Mouse (Mus musculus): ENCODE results near the gene Mpl. TPM values are rescaled to one million over a fixed set of nuclear protein-coding genes. Genes with fewer than 3 reads are reported as not detected.

Gene Mpl
- polyA plus RNA-seq, 1 experiment = not detected

- H3K27me3 ChIP-seq (ENCODE audit: control insufficient read depth, insufficient read depth, low read length) = no peaks in the 10 kb centered on the region
- peak overlapping the region; percentile 56 for H3K4me3 ChIP-seq (ENCODE audit: control insufficient read depth, low read depth, low read length)
- TF ChIP-seq CTCF (IDR thresholded peaks at IDR 0.05; ENCODE audit: control insufficient read depth, insufficient read depth, insufficient replicate concordance, low read depth, low read length) (no peak), POLR2A (IDR thresholded peaks at IDR 0.05; ENCODE audit: control insufficient read depth, low read depth, low read length) (no peak)
- peaks cover 1% of the 10 kb centered on the region for H3K36me3 ChIP-seq (ENCODE audit: control insufficient read depth, insufficient read depth, low read length)
- peaks cover 17% of the 10 kb centered on the region for H3K4me1 ChIP-seq (ENCODE audit: control insufficient read depth, insufficient read depth, low read length)
- H3K27ac ChIP-seq (ENCODE audit: control insufficient read depth, insufficient read depth, low read depth, low read length) = peak overlapping the region; percentile 15; the same call in 1 of the 2 replicates
Measured at GRCm38 (mm10) chr4:118427415-118427767, 29.9 kb downstream of the Mpl start.

- H3K27ac ChIP-seq (ENCODE audit: control insufficient read depth, insufficient read depth, low read depth, low read length) = no peak overlapping the region
- no peaks in the 10 kb centered on the region for H3K27me3 ChIP-seq (ENCODE audit: control insufficient read depth, insufficient read depth, low read length)
- no peak overlapping the region for H3K4me3 ChIP-seq (ENCODE audit: control insufficient read depth, low read depth, low read length)
- H3K36me3 ChIP-seq (ENCODE audit: control insufficient read depth, insufficient read depth, low read length) = 0 out of 2 replicates have a peak, but pooled peaks cover 1% of the 10 kb centered on the region
- no peak for TF ChIP-seq POLR2A (IDR thresholded peaks at IDR 0.05; ENCODE audit: control insufficient read depth, low read depth, low read length)
- peaks cover 18% of the 10 kb centered on the region for H3K4me1 ChIP-seq (ENCODE audit: control insufficient read depth, insufficient read depth, low read length)
Measured at GRCm38 (mm10) chr4:118425374-118425773, 31.9 kb downstream of the Mpl start.

- no peak for TF ChIP-seq CTCF (IDR thresholded peaks at IDR 0.05; ENCODE audit: control insufficient read depth, insufficient read depth, insufficient replicate concordance, low read depth, low read length)
- no peak for TF ChIP-seq POLR2A (IDR thresholded peaks at IDR 0.05; ENCODE audit: control insufficient read depth, low read depth, low read length)
- H3K4me3 ChIP-seq (ENCODE audit: control insufficient read depth, low read depth, low read length) = no peak overlapping the region
- H3K4me1 ChIP-seq (ENCODE audit: control insufficient read depth, insufficient read depth, low read length) = peaks cover 18% of the 10 kb centered on the region
- 0 out of 2 replicates have a peak, but pooled peaks cover 1% of the 10 kb centered on the region for H3K36me3 ChIP-seq (ENCODE audit: control insufficient read depth, insufficient read depth, low read length)
- H3K27ac ChIP-seq (ENCODE audit: control insufficient read depth, insufficient read depth, low read depth, low read length) = no peak overlapping the region
- H3K27me3 ChIP-seq (ENCODE audit: control insufficient read depth, insufficient read depth, low read length) = no peaks in the 10 kb centered on the region
Measured at GRCm38 (mm10) chr4:118424541-118425160, 32.7 kb downstream of the Mpl start.

- no peak overlapping the region for H3K27ac ChIP-seq (ENCODE audit: control insufficient read depth, insufficient read depth, low read depth, low read length)
- H3K4me3 ChIP-seq (ENCODE audit: control insufficient read depth, low read depth, low read length) = no peak overlapping the region
- no peaks in the 10 kb centered on the region for H3K27me3 ChIP-seq (ENCODE audit: control insufficient read depth, insufficient read depth, low read length)
- H3K36me3 ChIP-seq (ENCODE audit: control insufficient read depth, insufficient read depth, low read length) = 0 out of 2 replicates have a peak, but pooled peaks cover 1% of the 10 kb centered on the region
- H3K4me1 ChIP-seq (ENCODE audit: control insufficient read depth, insufficient read depth, low read length) = peaks cover 2% of the 10 kb centered on the region; the same call in 1 of the 2 replicates
- TF ChIP-seq POLR2A (IDR thresholded peaks at IDR 0.05; ENCODE audit: control insufficient read depth, low read depth, low read length) (no peak), CTCF (IDR thresholded peaks at IDR 0.05; ENCODE audit: control insufficient read depth, insufficient read depth, insufficient replicate concordance, low read depth, low read length) (no peak)
Measured at GRCm38 (mm10) chr4:118421384-118421783, 35.9 kb downstream of the Mpl start.

- TF ChIP-seq POLR2A (IDR thresholded peaks at IDR 0.05; ENCODE audit: control insufficient read depth, low read depth, low read length) = no peak
- TF ChIP-seq CTCF (IDR thresholded peaks at IDR 0.05; ENCODE audit: control insufficient read depth, insufficient read depth, insufficient replicate concordance, low read depth, low read length) = no peak
- Histone ChIP-seq H3K4me1 (ENCODE audit: control insufficient read depth, insufficient read depth, low read length) (peaks cover 2% of the 10 kb centered on the region; the same call in 1 of the 2 replicates), H3K4me3 (ENCODE audit: control insufficient read depth, low read depth, low read length) (no peak overlapping the region), H3K27me3 (ENCODE audit: control insufficient read depth, insufficient read depth, low read length) (no peaks in the 10 kb centered on the region), H3K27ac (ENCODE audit: control insufficient read depth, insufficient read depth, low read depth, low read length) (no peak overlapping the region), H3K36me3 (ENCODE audit: control insufficient read depth, insufficient read depth, low read length) (peaks cover 10% of the 10 kb centered on the region)
Measured at GRCm38 (mm10) chr4:118417112-118417797, 40.1 kb downstream of the Mpl start.

GRCm38 (mm10) chr4:118416329-118416728 lies 41.0 kb downstream of the Mpl start:
- TF ChIP-seq CTCF (IDR thresholded peaks at IDR 0.05; ENCODE audit: control insufficient read depth, insufficient read depth, insufficient replicate concordance, low read depth, low read length) (no peak), POLR2A (IDR thresholded peaks at IDR 0.05; ENCODE audit: control insufficient read depth, low read depth, low read length) (no peak)
- Histone ChIP-seq H3K36me3 (ENCODE audit: control insufficient read depth, insufficient read depth, low read length) (peaks cover 12% of the 10 kb centered on the region), H3K4me3 (ENCODE audit: control insufficient read depth, low read depth, low read length) (no peak overlapping the region), H3K4me1 (ENCODE audit: control insufficient read depth, insufficient read depth, low read length) (no peaks in the 10 kb centered on the region), H3K27me3 (ENCODE audit: control insufficient read depth, insufficient read depth, low read length) (no peaks in the 10 kb centered on the region), H3K27ac (ENCODE audit: control insufficient read depth, insufficient read depth, low read depth, low read length) (no peak overlapping the region)

GRCm38 (mm10) chr4:118415779-118416178 lies 41.5 kb downstream of the Mpl start:
- no peak for TF ChIP-seq CTCF (IDR thresholded peaks at IDR 0.05; ENCODE audit: control insufficient read depth, insufficient read depth, insufficient replicate concordance, low read depth, low read length)
- no peak for TF ChIP-seq POLR2A (IDR thresholded peaks at IDR 0.05; ENCODE audit: control insufficient read depth, low read depth, low read length)

More at GRCm38 (mm10) chr4:118415779-118416178, 41.5 kb downstream of the Mpl start:
- H3K36me3 ChIP-seq (ENCODE audit: control insufficient read depth, insufficient read depth, low read length) = peaks cover 12% of the 10 kb centered on the region
- no peak overlapping the region for H3K27ac ChIP-seq (ENCODE audit: control insufficient read depth, insufficient read depth, low read depth, low read length)
- no peak overlapping the region for H3K4me3 ChIP-seq (ENCODE audit: control insufficient read depth, low read depth, low read length)
- H3K4me1 ChIP-seq (ENCODE audit: control insufficient read depth, insufficient read depth, low read length) = no peaks in the 10 kb centered on the region
- H3K27me3 ChIP-seq (ENCODE audit: control insufficient read depth, insufficient read depth, low read length) = no peaks in the 10 kb centered on the region

Measured in testis, adult 2 months (tissue).